15 mouse cellular contexts compared by ENCODE assay signal in genomic region chr7:141120605-141121004, GRCm38 (mm10). TPM values are rescaled to one million over a fixed set of nuclear protein-coding genes. Genes with fewer than 3 reads are reported as not detected.
"Had no signal": no experiment of that assay in that cellular context is flagged by ENCODE, and none has a peak within 500 bp of the region (broad histone marks: within the 10 kb centered on the region; RNA-seq: fewer than 3 reads in every experiment).

No protein-coding gene starts in this region.

- H3K4me2 ChIP-seq: hindbrain, embryonic 15.5 days; lung, embryonic 14.5 days; neural tube, embryonic 15.5 days had no signal

- H3K9ac ChIP-seq: hindbrain, embryonic 15.5 days; lung, embryonic 14.5 days; neural tube, embryonic 15.5 days had no signal

- H3K27ac ChIP-seq: hindbrain, embryonic 15.5 days; midbrain, embryonic 10.5 days; neural tube, embryonic 15.5 days had no signal

- H3K36me3 ChIP-seq: hindbrain, embryonic 15.5 days; midbrain, embryonic 10.5 days; neural tube, embryonic 15.5 days had no signal

- DNase-seq: layer of hippocampus, adult 9-11 months; layer of hippocampus, postnatal 36 days; left cerebral cortex, postnatal 4 days; midbrain, embryonic 14.5 days; right cerebral cortex, adult 18-20 months; spleen, adult 18-20 months; thymus, postnatal 36 days had no signal

- H3K9me3 ChIP-seq: hindbrain, embryonic 15.5 days; midbrain, embryonic 10.5 days; neural tube, embryonic 15.5 days had no signal

- H3K4me3 ChIP-seq: hindbrain, embryonic 15.5 days; midbrain, embryonic 10.5 days; myocyte; neural tube, embryonic 15.5 days had no signal

RNA-seq across cellular contexts. Expression of gene Ano9, which starts 3.0 kb away (rescaled TPM):
- total RNA-seq: layer of hippocampus, adult 18-20 months; layer of hippocampus, postnatal 36 days; left cerebral cortex, adult 8-10 months; left cerebral cortex, postnatal 4 days; megakaryocyte, adult 5-6 weeks had no signal
- polyA plus RNA-seq: myocyte had no signal

RNA-seq across cellular contexts. Expression of gene Pkp3, which starts 42.6 kb away (rescaled TPM):
- total RNA-seq: layer of hippocampus, adult 18-20 months; layer of hippocampus, postnatal 36 days; left cerebral cortex, postnatal 4 days had no signal
- polyA plus RNA-seq: midbrain, embryonic 14.5 days had no signal
